Mouse (Mus musculus) WW6 (cell line): ENCODE measurements around the gene Rap1a.
A peak's percentile ranks its signal among the peaks of the same experiment; 100 is the strongest.

ENCODE experiments used
- DNase-seq: peaks from one replicate; pipeline ENCODE4 v3.0.0-alpha.2; 2013; ENCODE audit warnings: low read depth, low spot score

Gene Rap1a

DNA sequence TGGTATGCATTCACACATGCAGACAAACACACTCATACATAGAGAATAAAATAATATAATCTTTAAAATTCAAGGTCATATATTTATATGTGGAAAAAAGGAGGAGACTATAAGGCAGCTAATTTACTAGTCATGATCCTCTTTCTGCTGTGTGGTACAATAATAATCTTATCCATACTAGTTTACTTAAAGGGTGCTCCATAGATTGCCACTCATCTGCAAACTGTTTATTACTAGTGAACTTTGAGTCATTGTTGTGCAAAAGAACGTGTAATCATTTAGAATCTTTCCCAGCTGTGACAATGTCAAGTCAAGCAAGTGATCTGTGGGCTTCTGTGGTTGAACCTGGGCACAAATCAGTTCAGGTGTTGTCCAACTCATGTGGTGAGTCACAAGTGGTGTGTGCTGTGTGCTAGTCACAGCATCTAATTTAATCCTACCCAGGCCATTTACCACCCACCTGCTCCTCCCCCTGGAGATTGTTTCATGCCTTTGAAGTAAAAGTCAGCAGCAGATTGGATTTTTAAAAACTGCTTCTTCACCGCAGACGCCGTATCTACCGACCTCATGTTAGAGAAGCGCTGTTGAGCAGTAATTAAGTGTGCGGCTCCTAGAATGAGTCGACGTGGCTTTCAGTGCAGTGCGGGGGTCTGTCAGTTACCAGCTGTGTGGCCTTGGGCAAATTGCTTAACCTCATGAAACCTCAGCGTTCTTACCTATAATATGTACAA lies 5.5 kb upstream of the Rap1a start:
- DNase-seq: no peak

DNA sequence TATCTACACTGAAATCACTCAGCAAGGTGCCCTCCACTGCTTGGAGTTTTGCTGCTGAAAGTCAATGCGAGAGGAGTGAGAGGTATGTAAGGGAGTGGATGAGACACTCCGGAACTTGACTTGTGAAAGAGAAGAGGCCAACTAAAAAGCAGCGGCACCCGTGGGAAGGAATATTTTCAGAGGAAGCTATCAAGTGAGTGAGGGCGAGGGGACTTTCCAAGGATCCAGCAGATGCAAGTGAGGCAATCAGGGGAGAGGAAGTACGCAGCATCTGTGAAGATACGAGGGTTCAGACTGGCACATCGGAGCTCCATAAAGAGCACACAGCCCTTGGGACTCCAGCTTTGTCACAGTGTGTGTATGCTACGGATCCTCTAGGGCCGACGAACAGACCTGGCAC lies 2.5 kb upstream of the Rap1a start:
- DNase-seq: no peak

DNA sequence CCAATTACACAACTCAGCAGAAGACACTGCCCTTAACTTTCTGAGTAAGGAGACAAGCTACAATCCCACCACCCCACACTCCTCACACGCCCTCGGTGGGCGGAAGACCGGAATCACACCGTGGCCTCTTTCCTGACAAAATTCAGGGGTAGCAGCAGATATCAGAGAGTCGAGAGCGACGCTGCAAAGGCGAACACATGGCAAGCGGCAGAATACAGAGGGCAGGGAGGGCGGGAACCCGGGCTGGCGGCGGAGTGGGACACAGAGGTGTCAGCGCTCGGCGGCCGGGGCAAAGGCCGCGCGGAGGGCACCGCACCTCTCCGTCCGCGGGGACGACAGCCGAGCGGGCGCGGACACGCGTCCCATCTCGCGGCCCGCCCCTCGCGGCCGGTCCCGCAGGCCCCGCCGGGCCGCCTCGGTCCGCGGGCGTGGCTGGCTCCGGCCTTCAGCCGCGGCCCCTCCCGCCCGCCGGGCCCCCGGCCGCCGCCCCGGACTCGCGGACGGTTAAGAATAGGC lies 403 bp downstream of the Rap1a start:
- no peak for DNase-seq

DNA sequence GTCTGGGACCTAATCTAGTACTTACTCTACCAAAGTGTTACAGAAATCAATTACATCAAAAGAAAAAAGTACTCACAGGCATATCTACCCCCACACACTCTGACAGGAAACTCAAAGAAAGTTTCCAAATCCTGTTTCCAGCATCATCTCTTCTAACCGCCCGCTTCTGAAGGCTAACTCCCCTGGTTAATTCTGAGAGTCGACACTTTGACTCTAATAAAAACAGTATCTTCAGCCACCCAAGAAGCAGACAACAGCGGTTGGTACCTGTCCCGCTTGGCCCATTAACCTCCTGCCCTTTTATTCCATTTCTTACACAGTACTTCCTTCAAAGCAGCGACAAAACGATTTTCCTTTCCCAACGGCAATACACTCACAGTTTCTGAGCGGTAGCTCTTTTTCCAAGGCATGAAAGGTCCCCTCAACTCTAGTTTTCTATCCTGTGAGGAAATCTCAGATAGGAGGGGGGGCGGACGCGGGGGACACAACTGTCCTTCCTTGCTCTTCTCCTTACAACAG lies 921 bp downstream of the Rap1a start:
- no peak for DNase-seq

DNA sequence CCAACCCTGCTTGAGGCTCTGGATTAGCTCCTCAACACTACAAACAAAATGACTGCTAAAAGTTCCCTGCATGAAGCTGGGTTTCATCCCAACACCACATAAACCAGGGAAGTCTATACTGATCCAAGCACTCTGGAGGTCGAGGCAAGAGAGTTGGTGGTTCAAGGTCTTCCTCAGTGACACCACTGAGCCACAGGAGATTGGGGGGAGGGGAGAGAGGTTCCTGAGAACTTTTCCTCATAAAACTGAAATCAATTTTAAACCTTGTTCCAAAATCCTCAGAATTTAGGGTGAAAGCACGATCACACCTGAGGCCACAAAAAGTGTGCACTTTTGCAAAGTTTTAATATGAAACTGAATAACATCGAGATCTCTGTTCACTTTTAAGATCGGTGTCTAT lies 1.8 kb downstream of the Rap1a start:
- DNase-seq: no peak

DNA sequence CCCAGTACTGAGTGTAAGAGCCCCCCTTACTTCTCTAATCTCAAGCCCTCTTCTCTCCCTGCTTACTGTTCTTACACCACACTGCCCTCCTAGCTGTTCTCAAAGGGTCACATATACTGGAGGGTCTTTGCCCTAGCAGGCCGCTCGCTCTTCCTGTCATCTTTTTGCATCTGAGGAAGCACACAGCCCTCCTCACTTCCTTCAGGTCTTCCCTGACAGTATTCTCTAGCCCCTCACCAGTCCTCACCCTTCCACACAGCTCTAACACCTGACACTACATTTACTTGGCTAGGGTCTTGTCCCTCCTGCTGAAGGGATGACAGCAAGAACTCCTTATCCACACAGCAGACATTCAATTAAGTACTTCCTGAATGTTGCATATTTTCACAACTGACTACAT lies 2.4 kb downstream of the Rap1a start:
- DNase-seq: no peak

DNA sequence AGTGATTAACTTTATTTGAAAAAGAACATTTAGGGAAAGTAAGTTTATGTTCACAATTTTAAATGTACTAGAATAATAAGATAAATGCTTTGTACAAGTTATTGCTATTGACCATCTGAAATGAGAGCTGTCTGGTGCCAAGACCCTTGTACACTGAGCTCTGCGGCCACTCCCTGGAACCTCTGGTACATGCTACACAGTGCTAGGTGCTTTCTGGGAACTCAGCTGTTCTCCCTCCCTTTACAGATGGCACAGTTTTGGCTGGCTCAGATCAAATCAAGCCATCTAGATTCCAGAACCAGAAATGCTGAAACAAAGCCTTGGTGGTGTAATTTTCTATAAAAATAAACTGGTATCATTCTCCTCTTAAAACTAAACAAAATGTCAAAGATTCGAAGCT lies 3.7 kb downstream of the Rap1a start:
- no peak for DNase-seq

DNA sequence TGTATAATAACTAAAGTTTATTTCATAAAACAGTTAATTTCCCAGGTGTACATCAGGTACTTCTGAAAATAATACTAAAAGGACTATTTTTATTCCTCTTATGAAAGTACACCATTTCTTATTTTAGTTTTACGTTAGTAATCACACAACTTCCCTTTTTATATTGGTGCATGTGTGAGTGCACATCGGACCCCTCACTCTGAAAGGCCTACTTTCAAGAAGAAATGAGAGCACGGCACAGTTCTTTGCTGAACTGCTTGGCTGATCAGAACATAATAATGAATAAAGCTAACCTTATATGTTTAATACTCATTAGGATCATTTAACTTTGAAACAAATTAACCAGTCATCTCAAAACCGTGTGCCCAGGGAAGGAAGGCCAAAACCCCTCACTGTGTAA lies 4.4 kb downstream of the Rap1a start:
- DNase-seq: no peak

DNA sequence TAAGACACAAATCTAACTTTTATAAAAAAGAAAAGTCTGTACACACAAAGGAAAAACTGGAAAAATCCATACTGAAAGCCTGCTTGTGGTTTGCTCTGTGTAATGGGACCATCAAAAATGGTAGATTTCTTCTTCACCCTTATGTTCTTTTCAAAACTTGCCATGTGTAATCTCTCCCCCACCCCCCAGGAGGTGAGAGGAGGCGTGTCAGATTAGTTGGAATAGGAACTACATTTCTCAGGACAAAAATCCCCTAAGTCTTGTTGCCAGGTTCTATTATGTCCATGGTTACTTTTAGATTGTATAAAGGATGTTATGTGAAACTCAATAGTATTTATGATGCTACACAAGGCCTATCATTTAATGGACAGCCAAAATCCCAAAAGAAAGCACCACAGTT lies 6.8 kb downstream of the Rap1a start:
- DNase-seq: no peak

DNA sequence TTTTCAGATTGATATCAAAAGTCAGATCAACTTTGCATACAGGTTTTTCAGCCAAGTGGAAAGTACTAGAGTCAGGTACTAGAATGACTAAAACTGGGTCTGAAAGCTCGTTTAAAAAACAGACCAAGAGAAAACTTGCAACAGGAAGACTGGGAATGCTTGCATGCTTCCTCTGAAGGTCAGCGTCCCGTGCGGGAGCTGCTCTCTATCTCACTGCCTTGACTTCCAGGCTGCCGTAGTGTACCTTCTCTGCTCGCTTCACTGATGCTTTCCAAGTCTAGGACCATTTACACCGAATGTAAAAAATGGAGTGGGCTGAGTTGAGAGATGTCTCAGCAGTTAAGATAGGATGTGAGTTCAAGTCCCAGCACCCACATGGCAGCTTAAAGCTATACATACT lies 8.8 kb downstream of the Rap1a start:
- DNase-seq: no peak

DNA sequence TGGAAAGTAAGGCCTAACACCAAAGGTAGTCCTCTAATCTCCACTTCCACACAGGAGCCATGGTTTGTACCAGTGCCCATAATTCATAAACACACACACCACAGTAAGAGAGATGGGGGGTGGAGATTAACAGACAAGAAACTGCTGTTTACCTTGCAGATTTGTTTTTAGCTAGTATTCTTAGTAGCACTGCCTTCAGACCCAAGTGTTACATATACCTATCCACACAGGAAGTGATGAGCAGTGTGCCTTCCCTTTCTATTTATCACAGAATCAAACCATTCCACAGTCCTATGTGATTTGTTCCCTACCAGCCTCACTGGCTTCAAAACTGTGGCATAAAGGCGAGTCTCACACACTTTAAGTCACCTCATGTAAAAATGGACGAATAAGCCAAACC lies 10.0 kb downstream of the Rap1a start:
- no peak for DNase-seq

DNA sequence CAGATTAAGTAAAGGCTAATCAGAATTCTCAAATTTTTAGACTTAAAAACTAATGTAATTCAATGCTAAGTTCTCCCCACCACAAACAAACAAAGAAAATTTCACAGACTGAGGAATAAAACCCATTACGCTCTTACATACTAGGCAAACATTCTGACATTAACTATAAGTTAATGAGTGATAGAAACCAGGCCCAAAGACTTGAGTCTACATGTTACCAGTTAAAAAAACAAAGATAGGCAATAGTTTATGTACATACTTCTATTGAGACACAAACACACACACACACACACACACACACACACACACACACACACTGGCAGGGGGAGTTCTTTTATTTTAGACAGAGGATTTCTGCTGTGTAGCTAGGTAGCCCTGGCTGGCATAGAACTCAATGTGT lies 10.8 kb downstream of the Rap1a start:
- no peak for DNase-seq

DNA sequence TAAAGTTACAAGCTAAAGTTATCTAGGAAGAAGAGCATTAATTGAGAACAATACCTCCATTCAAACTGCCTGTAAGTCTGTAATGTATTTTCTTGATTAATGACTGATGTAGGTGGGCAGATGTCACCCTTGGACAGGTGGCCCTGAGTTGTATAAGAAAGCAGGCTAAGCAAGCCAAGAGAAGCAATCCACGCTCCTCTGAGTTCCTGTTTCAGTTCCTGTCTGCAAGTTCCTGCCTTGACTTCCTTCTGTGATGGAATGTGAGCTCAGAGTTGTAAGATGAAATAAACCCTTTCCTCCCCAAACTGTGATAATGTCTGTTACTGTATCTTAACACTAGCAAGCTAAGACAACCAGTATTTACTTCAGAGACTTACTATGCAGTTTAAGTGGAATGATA lies 11.4 kb downstream of the Rap1a start:
- no peak for DNase-seq

DNA sequence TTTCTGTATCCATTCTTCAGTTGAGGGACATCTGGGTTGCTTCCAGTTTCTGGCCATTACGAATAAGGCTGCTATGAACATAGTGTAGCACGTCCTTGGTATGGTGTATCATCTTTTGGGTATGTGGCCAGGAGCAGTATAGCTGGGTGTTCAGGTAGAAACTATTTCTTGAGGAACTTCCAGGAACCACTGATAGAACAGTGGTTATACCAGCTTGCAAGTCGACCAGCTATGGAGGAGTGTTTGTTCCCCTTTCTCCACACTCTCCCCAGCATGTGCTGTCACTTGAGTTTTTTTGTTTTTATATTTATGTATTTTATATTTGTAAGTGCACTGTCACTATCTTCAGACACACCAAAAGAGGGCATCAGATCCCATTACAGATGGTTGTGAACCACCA lies 13.8 kb downstream of the Rap1a start:
- no peak for DNase-seq

DNA sequence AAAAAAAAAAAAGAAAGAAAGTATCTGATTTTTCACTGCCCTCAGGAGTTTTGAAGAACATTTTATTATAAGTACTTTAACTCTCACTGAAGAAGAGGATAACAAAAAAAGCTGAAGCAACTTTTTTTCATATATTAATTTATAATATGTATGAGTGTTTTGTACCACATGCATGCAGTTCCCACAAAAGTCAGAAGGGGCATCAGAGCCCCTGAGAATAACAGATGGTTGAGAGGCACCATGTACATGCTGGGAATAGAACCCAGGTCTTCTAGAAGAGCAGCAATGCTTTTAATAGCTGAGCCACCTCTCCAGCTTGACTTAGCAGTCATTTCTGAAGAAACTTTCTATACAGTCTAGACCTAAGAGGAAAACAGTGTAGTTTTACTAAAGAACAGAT lies 15.3 kb downstream of the Rap1a start:
- no peak for DNase-seq

DNA sequence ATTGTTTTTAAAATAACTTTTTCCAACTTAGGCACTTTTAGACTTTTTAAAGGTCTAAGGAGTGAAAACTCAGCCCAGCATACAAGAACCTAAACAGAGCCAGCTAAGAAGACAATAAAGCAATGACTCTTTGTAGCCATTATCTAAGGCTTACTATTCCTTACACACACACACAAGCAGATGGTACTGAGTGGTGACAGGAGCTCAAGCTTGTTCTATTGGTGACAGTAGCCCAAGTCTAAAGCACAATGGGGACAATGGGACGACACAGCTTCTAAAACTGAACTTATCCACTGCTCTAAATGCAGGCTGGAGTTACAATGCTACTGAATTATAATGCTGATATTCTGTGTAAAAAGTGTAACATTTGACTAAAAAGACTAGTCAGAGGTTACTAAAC lies 17.3 kb downstream of the Rap1a start:
- no peak for DNase-seq

DNA sequence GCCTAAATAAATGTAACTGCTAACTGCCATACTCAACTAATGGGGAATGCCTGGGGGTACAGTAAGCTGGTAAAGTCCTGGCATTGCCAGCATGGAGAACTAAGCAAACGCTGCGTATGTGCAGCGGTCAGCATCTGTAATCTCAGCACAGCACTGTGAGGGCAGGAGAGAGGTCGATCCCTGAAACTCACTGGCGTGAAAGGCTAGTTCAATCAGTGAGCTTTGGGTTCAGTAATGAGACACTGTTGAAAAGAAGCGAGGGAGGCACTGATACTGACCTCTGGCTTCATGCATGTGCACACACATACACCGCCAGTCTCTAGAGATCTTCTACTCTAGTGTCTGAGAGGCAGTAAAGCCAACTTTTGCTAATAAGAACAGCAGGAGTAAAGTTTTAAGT lies 18.7 kb downstream of the Rap1a start:
- DNase-seq: no peak

DNA sequence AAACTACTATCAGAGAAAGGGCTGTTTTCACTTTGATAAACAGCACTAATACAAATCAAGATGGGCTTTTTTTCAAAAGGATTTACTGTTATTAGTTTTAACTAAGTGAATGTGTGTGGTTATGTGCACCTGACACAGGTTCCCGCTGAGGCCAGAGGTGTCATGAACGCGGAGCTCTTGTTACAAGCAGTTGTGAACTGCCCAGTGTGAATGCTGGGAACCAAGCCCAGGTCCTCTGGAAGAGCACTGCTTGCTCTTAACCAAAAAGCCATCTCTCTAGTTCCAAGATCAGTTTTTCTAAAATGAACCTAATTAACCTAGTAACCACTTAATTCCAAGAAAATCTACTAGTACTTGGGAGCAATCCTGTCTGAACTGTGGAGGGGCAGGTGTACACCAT lies 23.1 kb downstream of the Rap1a start:
- DNase-seq: no peak

DNA sequence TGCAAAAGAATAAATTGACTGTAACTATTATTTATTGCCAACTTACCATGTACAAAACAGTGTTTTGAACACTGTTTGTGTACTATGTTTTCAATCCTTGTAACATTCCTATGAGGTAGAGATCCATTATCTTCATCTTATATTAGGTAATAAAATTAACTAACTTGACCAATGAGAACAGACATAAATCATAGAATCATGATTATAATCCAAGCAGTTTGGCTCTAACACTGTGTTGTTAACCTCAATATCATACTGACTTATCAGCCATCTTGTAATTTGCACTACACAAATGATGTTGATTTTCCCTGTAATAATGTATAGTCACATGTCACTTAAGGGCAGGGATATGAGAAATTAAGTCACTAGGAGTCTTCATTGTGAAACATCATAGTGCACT lies 26.6 kb downstream of the Rap1a start:
- DNase-seq: no peak

DNA sequence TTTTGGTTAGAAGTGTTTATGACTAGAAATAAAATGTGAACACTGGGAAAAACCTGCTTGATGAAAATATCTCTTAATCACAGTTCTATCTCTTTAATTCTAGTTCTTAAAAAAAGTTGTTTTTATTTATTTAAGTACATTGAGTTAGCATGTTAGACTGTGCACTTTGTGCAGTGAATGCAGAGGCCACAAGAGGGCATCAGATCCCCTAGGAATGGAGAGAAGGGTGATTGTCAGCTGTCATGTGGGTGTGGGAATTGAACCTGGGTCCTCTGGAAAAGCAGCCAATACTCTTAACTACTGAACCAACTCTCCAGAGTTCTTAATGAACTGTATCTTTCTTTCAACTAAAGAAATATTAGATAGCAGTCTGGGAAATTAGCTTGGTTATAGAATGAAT lies 29.6 kb downstream of the Rap1a start:
- peak; percentile 11 for DNase-seq

DNA sequence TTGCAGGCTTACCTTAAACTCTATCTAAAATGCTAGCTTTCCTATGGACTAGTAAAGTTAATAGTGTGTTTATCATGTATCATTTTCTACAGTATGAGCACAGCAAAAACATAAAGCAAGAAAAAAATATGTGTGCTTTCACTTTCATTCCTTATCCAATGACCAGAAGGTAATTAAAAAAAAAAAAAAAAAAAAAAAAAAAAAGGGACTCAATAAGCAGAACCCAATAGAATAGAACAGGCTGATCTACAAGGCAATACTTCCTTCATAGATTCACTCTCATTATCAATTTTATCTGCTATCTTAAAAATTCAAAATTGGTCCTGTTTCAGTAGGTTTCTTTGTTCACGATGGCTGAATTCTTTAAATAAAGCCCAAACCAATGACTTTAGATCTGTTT lies 30.3 kb downstream of the Rap1a start:
- DNase-seq: no peak

DNA sequence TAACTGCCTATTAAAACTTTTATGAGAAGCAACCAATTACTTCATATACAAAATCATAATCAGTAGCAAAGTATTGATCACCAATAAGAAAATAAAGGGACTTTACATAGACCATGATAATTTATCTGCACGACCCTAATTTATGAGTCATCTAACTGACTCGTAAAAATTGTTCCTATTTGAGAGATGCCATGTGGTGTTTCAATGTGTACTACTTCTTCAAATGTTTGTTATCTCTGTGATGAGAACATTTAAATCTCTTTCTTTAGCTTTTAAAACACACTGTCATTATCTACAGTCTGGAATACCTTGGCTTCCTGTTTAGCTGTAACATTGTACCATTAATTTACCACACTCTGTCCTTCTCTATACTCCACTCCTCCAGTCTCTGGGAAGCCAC lies 31.8 kb downstream of the Rap1a start:
- no peak for DNase-seq

DNA sequence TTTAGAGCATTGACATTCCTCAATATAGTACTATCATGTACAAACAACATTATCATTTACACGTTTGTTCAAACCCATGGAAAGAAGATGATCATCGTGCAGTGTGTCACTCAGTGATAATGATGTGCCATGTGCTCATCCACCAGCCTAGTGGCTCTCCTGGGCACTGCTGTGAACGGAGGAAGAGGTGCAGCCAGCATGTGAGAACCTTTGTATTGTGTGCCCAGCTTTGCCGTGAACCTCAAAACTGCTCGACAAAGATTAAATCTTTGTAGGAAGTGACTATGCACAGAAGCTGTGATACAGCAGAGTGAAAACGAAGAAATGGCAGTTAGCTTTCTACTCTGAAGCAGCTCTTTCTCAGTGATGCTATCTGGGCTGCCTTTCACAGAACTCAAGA lies 32.6 kb downstream of the Rap1a start:
- DNase-seq: no peak
